Mouse (Mus musculus): ENCODE results near the gene Brf1. TPM values are rescaled to one million over a fixed set of nuclear protein-coding genes. Genes with fewer than 3 reads are reported as not detected.

The Brf1 gene
- polyA plus RNA-seq, 1 experiment from 2014 or later: 32.5 TPM

GRCm38 (mm10) chr12:112974736-112975135, 25.8 kb downstream of the Brf1 start:
- WGBS: 89% methylated on average over 9 of the region's 9 CpGs
- Histone ChIP-seq H3K4me3 (no peak overlapping the region), H3K9me3 (no peaks in the 10 kb centered on the region), H3K27me3 (replicated peaks) (no peaks in the 10 kb centered on the region), H3K27ac (replicated peaks) (no peak overlapping the region), H3K4me1 (peaks cover 24% of the 10 kb centered on the region), H3K9ac (no peak overlapping the region), H3K36me3 (peaks cover 77% of the 10 kb centered on the region), H3K4me2 (no peak overlapping the region)
- no peak for ATAC-seq (ENCODE audit: extremely low read depth, insufficient number of reproducible peaks, low FRiP score, low TSS enrichment)

- Histone ChIP-seq H3K36me3 (peaks cover 99% of the 10 kb centered on the region), H3K4me1 (no peaks in the 10 kb centered on the region), H3K4me3 (no peak overlapping the region), H3K9ac (no peak overlapping the region; the same call in 1 of the 2 replicates), H3K27me3 (replicated peaks) (no peaks in the 10 kb centered on the region), H3K27ac (replicated peaks) (no peak overlapping the region), H3K9me3 (no peaks in the 10 kb centered on the region), H3K4me2 (no peak overlapping the region)
- no peak for ATAC-seq (ENCODE audit: extremely low read depth, insufficient number of reproducible peaks, low FRiP score, low TSS enrichment)
- WGBS: 69% methylated on average over 6 of the region's 6 CpGs
Observed at GRCm38 (mm10) chr12:112969616-112970015, 30.9 kb downstream of the Brf1 start.

- H3K4me3 ChIP-seq: no peak overlapping the region
- no peaks in the 10 kb centered on the region for H3K4me1 ChIP-seq
- no peak overlapping the region for H3K27ac ChIP-seq (replicated peaks)
- H3K4me2 ChIP-seq: no peak overlapping the region
- peaks cover 99% of the 10 kb centered on the region for H3K36me3 ChIP-seq
- no peaks in the 10 kb centered on the region for H3K9me3 ChIP-seq
- no peak for ATAC-seq (ENCODE audit: extremely low read depth, insufficient number of reproducible peaks, low FRiP score, low TSS enrichment)
- WGBS: 68% methylated on average over 8 of the region's 8 CpGs
- H3K9ac ChIP-seq: no peak overlapping the region
- H3K27me3 ChIP-seq (replicated peaks): no peaks in the 10 kb centered on the region
Observed at GRCm38 (mm10) chr12:112968943-112969342, 31.6 kb downstream of the Brf1 start.

GRCm38 (mm10) chr12:112965783-112966182, 34.7 kb downstream of the Brf1 start:
- no peaks in the 10 kb centered on the region for H3K27me3 ChIP-seq (replicated peaks)
- H3K4me3 ChIP-seq: no peak overlapping the region
- no peak overlapping the region for H3K9ac ChIP-seq
- 88% methylated on average over 13 of the region's 13 CpGs for WGBS
- H3K27ac ChIP-seq (replicated peaks): no peak overlapping the region
- no peak for ATAC-seq (ENCODE audit: extremely low read depth, insufficient number of reproducible peaks, low FRiP score, low TSS enrichment)
- H3K4me2 ChIP-seq: no peak overlapping the region
- peaks cover 99% of the 10 kb centered on the region for H3K36me3 ChIP-seq
- no peaks in the 10 kb centered on the region for H3K9me3 ChIP-seq
- peaks cover 19% of the 10 kb centered on the region for H3K4me1 ChIP-seq

GRCm38 (mm10) chr12:112961872-112962271, 38.6 kb downstream of the Brf1 start:
- Histone ChIP-seq H3K4me1 (peaks cover 40% of the 10 kb centered on the region), H3K4me3 (no peak overlapping the region), H3K36me3 (peaks cover 85% of the 10 kb centered on the region), H3K27ac (replicated peaks) (peak overlapping the region; percentile 92), H3K27me3 (replicated peaks) (no peaks in the 10 kb centered on the region), H3K9ac (peak overlapping the region; percentile 67), H3K4me2 (no peak overlapping the region), H3K9me3 (no peaks in the 10 kb centered on the region)
- WGBS: 78% methylated on average over 5 of the region's 5 CpGs
- no peak for ATAC-seq (ENCODE audit: extremely low read depth, insufficient number of reproducible peaks, low FRiP score, low TSS enrichment)

- no peak overlapping the region for H3K4me3 ChIP-seq
- 50% methylated on average over 7 of the region's 7 CpGs for WGBS
- no peaks in the 10 kb centered on the region for H3K27me3 ChIP-seq (replicated peaks)
- H3K9me3 ChIP-seq: no peaks in the 10 kb centered on the region
- peak overlapping the region; percentile 92 for H3K27ac ChIP-seq (replicated peaks)
- no peak overlapping the region for H3K4me2 ChIP-seq
- no peak for ATAC-seq (ENCODE audit: extremely low read depth, insufficient number of reproducible peaks, low FRiP score, low TSS enrichment)
- peak overlapping the region; percentile 67 for H3K9ac ChIP-seq
- peaks cover 81% of the 10 kb centered on the region for H3K36me3 ChIP-seq
- H3K4me1 ChIP-seq: peaks cover 40% of the 10 kb centered on the region
Observed at GRCm38 (mm10) chr12:112961428-112961827, 39.1 kb downstream of the Brf1 start.

- 66% methylated on average over 8 of the region's 8 CpGs for WGBS
- Histone ChIP-seq H3K36me3 (peaks cover 61% of the 10 kb centered on the region), H3K27ac (replicated peaks) (0 out of 2 replicates have a peak overlapping the region, but pooled peaks have one; percentile 9), H3K27me3 (replicated peaks) (no peaks in the 10 kb centered on the region), H3K9me3 (no peaks in the 10 kb centered on the region), H3K9ac (0 out of 2 replicates have a peak overlapping the region, but pooled peaks have one; percentile 41), H3K4me2 (no peak overlapping the region), H3K4me3 (no peak overlapping the region), H3K4me1 (peaks cover 40% of the 10 kb centered on the region)
- ATAC-seq (ENCODE audit: extremely low read depth, insufficient number of reproducible peaks, low FRiP score, low TSS enrichment): no peak
Observed at GRCm38 (mm10) chr12:112959421-112959820, 41.1 kb downstream of the Brf1 start.

- H3K4me3 ChIP-seq: no peak overlapping the region
- peak overlapping the region; percentile 70 for H3K27ac ChIP-seq (replicated peaks)
- no peak for ATAC-seq (ENCODE audit: extremely low read depth, insufficient number of reproducible peaks, low FRiP score, low TSS enrichment)
- H3K9ac ChIP-seq: peak overlapping the region; percentile 47
- no peaks in the 10 kb centered on the region for H3K9me3 ChIP-seq
- peaks cover 45% of the 10 kb centered on the region for H3K4me1 ChIP-seq
- H3K4me2 ChIP-seq: no peak overlapping the region
- peaks cover 50% of the 10 kb centered on the region for H3K36me3 ChIP-seq
- no peaks in the 10 kb centered on the region for H3K27me3 ChIP-seq (replicated peaks)
- 17% methylated on average over 3 of the region's 4 CpGs for WGBS
Observed at GRCm38 (mm10) chr12:112958303-112958702, 42.2 kb downstream of the Brf1 start.

- no peak for ATAC-seq (ENCODE audit: extremely low read depth, insufficient number of reproducible peaks, low FRiP score, low TSS enrichment)
- WGBS: 32% methylated on average over 4 of the region's 4 CpGs
Observed at GRCm38 (mm10) chr12:112955800-112956199, 44.7 kb downstream of the Brf1 start.

GRCm38 (mm10) chr12:112952926-112953565, 47.5 kb downstream of the Brf1 start:
- ATAC-seq (ENCODE audit: extremely low read depth, insufficient number of reproducible peaks, low FRiP score, low TSS enrichment): no peak
- Histone ChIP-seq H3K9ac (no peak overlapping the region; the same call in 1 of the 2 replicates), H3K4me2 (no peak overlapping the region), H3K9me3 (no peaks in the 10 kb centered on the region), H3K4me3 (no peak overlapping the region), H3K27ac (replicated peaks) (peak overlapping the region; percentile 57), H3K27me3 (replicated peaks) (peaks cover 6% of the 10 kb centered on the region; the same call in 1 of the 2 replicates), H3K36me3 (peaks cover 6% of the 10 kb centered on the region; the same call in 1 of the 2 replicates), H3K4me1 (peaks cover 47% of the 10 kb centered on the region)
- 39% methylated on average over 3 of the region's 3 CpGs for WGBS

More at GRCm38 (mm10) chr12:112955800-112956199, 44.7 kb downstream of the Brf1 start:
- peaks cover 25% of the 10 kb centered on the region for H3K36me3 ChIP-seq
- H3K4me3 ChIP-seq: no peak overlapping the region
- no peaks in the 10 kb centered on the region for H3K9me3 ChIP-seq
- H3K4me2 ChIP-seq: no peak overlapping the region
- no peak overlapping the region for H3K27ac ChIP-seq (replicated peaks)
- peaks cover 51% of the 10 kb centered on the region for H3K4me1 ChIP-seq
- no peaks in the 10 kb centered on the region for H3K27me3 ChIP-seq (replicated peaks)
- no peak overlapping the region for H3K9ac ChIP-seq

- Histone ChIP-seq H3K27me3 (replicated peaks) (peaks cover 10% of the 10 kb centered on the region), H3K9me3 (no peaks in the 10 kb centered on the region), H3K4me3 (no peak overlapping the region), H3K9ac (0 out of 2 replicates have a peak overlapping the region, but pooled peaks have one; percentile 41), H3K36me3 (peaks cover 5% of the 10 kb centered on the region; the same call in 1 of the 2 replicates), H3K27ac (replicated peaks) (peak overlapping the region; percentile 76), H3K4me1 (peaks cover 42% of the 10 kb centered on the region), H3K4me2 (no peak overlapping the region)
- WGBS: 27% methylated on average over 8 of the region's 8 CpGs
- ATAC-seq (ENCODE audit: extremely low read depth, insufficient number of reproducible peaks, low FRiP score, low TSS enrichment): no peak
Observed at GRCm38 (mm10) chr12:112952433-112952832, 48.1 kb downstream of the Brf1 start.

Measured in heart, embryonic 13.5 days (tissue).